Mouse (Mus musculus) midbrain, embryonic 13.5 days (tissue): ENCODE results near the gene Trim27. TPM values are rescaled to one million over a fixed set of nuclear protein-coding genes. Genes with fewer than 3 reads are reported as not detected.

ENCODE experiments used
- ATAC-seq: fragments of 200-750 bp; cut with Nextera tagmentation; 2 replicates; pipeline ENCODE4 v1.8.0; 2017; ENCODE audit warnings: mild to moderate bottlenecking, moderate TSS enrichment, moderate library complexity
- H3K27ac ChIP-seq: fragments of 300-500 bp; sonication (generic); 2 replicates; pipeline ENCODE4 v1.5.1; 2015; ENCODE audit warnings: inconsistent platforms, mild to moderate bottlenecking, moderate library complexity
- H3K27me3 ChIP-seq: fragments of 300-500 bp; sonication (generic); 2 replicates; pipeline ENCODE4 v1.6.1; 2015; ENCODE audit warnings: mild to moderate bottlenecking, inconsistent platforms
- H3K36me3 ChIP-seq: fragments of 300-500 bp; sonication (generic); 2 replicates; pipeline ENCODE4 v1.6.1; 2015; ENCODE audit warnings: mild to moderate bottlenecking, inconsistent platforms
- H3K4me1 ChIP-seq: fragments of 300-500 bp; sonication (generic); replicated peaks from 2 replicates; pipeline ENCODE4 v1.6.1; 2015; ENCODE audit warnings: inconsistent platforms
- H3K4me2 ChIP-seq: fragments of 300-500 bp; sonication (generic); replicated peaks from 2 replicates; pipeline ENCODE4 v1.6.1; 2015; ENCODE audit warnings: moderate library complexity, mild to moderate bottlenecking, inconsistent platforms
- H3K4me3 ChIP-seq: fragments of 300-500 bp; sonication (generic); replicated peaks from 2 replicates; pipeline ENCODE4 v1.5.1; 2015; ENCODE audit warnings: mild to moderate bottlenecking, inconsistent platforms
- H3K9ac ChIP-seq: fragments of 300-500 bp; sonication (generic); replicated peaks from 2 replicates; pipeline ENCODE4 v1.6.1; 2015; ENCODE audit warnings: mild to moderate bottlenecking, inconsistent platforms
- H3K9me3 ChIP-seq: fragments of 300-500 bp; sonication (generic); 2 replicates; pipeline ENCODE4 v1.6.1; 2016; ENCODE audit warnings: mild to moderate bottlenecking, inconsistent platforms
- WGBS: fragments of 180-500 bp; shearing (Covaris S2); methylation state at CpG from one replicate; pipeline ENCODE4 v1.1.7; 2015; 5-methylcytosine and 5-hydroxymethylcytosine counted together
- polyA plus RNA-seq: library from polyadenylated mRNA; unstranded; fragments of >200 nt; fragmentation: Nextera tagmentation; extraction: Ambion mirVana; gene quantifications from 2 replicates; pipeline ENCODE4 v1.2.1, GENCODE M21; 2015

Gene Trim27
- polyA plus RNA-seq, 1 experiment from 2014 or later = 95.5 TPM

- Histone ChIP-seq H3K36me3 (no peaks in the 10 kb centered on the region), H3K27me3 (0 out of 2 replicates have a peak, but pooled peaks cover 7% of the 10 kb centered on the region), H3K9me3 (no peaks in the 10 kb centered on the region), H3K4me3 (peak overlapping the region; percentile 61), H3K4me1 (peaks cover 12% of the 10 kb centered on the region), H3K4me2 (peak overlapping the region; percentile 91), H3K27ac (no peak overlapping the region), H3K9ac (peak overlapping the region; percentile 42)
- peak; percentile 41 for ATAC-seq
- WGBS = 1% methylated on average over 27 of the region's 27 CpGs
Measured at GRCm38 (mm10) chr13:21166936-21167909, 12.0 kb upstream of the Trim27 start.

DNA sequence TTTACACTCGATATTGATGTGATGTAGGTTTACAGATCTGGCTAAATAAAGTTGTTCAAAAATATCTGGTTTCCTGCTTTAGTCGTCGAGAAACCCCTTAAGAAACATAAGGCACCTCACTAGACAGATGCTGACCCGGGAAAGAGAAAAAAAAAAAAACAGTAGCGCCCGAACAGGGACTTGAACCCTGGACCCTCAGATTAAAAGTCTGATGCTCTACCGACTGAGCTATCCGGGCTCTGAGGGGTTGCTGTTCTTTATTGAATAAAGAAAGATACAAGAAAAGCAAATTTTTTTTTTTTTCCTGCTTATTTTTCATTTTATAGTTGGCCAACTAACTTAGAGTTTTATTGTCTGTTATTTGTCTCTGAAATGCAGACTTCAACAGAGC, 11.3 kb upstream of the Trim27 start:
- H3K4me1 ChIP-seq = peaks cover 16% of the 10 kb centered on the region
- peak overlapping the region; percentile 58; the same call in 1 of the 2 replicates for H3K9ac ChIP-seq
- peak overlapping the region; percentile 91 for H3K4me2 ChIP-seq
- ATAC-seq = no peak
- no peaks in the 10 kb centered on the region for H3K9me3 ChIP-seq
- peak overlapping the region; percentile 61 for H3K4me3 ChIP-seq
- H3K36me3 ChIP-seq = no peaks in the 10 kb centered on the region
- H3K27me3 ChIP-seq = 0 out of 2 replicates have a peak, but pooled peaks cover 7% of the 10 kb centered on the region
- under 1% methylated on average over 8 of the region's 8 CpGs for WGBS
- H3K27ac ChIP-seq = no peak overlapping the region

DNA sequence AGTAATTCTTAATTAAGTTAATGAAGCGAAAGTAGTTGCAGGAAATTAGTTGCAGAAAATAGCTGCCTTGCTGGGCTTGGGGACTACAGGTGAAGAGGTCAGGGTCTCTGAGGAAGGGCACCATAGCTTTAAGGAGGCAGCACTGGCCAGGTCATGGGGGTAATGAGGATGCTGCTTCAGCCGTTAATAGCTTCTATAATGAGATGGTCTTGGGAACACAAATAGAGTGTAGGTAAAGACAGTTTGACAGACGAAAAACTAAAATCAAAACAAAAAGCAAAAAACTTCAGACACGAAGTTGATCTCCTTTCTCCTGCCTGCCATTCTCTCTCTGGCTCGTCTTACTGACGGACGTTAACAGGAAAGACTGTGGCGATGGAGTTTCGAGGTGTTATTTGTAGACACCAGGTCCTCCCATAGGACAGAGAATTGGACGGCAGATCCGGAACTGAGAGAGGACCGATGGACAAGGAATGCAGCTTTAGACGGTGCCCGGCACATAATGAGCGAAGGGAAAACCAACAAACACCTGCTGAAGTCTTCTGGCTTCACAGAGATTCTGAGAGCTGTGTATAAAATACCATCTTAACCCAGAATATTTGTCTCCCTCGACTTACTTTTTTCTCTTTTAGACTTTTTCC, 10.8 kb upstream of the Trim27 start:
- no peaks in the 10 kb centered on the region for H3K9me3 ChIP-seq
- peak overlapping the region; percentile 91 for H3K4me2 ChIP-seq
- no peak for ATAC-seq
- WGBS = under 1% methylated on average over 16 of the region's 16 CpGs
- H3K27ac ChIP-seq = no peak overlapping the region
- H3K4me3 ChIP-seq = peak overlapping the region; percentile 61
- H3K27me3 ChIP-seq = 0 out of 2 replicates have a peak, but pooled peaks cover 7% of the 10 kb centered on the region
- peak overlapping the region; percentile 58 for H3K9ac ChIP-seq
- peaks cover 22% of the 10 kb centered on the region for H3K4me1 ChIP-seq
- no peaks in the 10 kb centered on the region for H3K36me3 ChIP-seq

- no peaks in the 10 kb centered on the region for H3K9me3 ChIP-seq
- H3K9ac ChIP-seq = peak overlapping the region; percentile 58
- H3K36me3 ChIP-seq = no peaks in the 10 kb centered on the region
- H3K27me3 ChIP-seq = 0 out of 2 replicates have a peak, but pooled peaks cover 7% of the 10 kb centered on the region
- peak overlapping the region; percentile 61 for H3K4me3 ChIP-seq
- 5% methylated on average over 14 of the region's 14 CpGs for WGBS
- ATAC-seq = no peak
- peaks cover 22% of the 10 kb centered on the region for H3K4me1 ChIP-seq
- H3K27ac ChIP-seq = no peak overlapping the region
- H3K4me2 ChIP-seq = peak overlapping the region; percentile 91
Measured at GRCm38 (mm10) chr13:21169121-21169656, 10.1 kb upstream of the Trim27 start.

DNA sequence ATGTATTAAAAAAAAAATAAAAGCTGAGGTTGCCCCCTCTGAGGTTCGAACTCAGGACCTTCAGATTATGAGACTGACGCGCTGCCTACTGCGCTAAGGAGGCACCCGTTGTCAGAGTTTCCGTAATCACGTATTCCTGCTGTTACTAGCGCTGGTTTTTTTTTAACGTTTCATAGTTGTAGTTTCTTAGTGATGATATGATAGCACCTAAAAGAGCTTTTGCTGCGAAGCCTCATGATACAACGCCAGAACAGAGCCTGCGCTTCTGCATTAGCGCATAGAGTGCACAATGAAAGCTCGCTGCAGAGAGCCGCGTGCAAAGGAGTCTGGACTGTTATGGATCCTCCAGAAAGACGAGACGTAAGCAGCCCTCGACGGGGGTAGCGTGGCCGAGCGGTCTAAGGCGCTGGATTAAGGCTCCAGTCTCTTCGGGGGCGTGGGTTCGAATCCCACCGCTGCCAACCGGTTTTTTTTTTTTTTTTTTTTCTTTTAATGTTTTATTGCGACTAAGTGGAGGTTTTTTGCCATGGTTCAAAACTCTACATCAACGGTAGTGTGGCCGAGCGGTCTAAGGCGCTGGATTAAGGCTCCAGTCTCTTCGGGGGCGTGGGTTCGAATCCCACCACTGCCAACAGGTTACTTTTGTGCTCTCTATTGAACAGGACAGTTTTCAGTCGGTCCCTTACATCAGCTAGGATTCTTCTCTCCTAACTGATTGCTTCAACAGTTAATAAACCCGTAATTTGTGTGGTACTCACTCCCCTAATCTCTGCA, 9.4 kb upstream of the Trim27 start:
- H3K9ac ChIP-seq = no peak overlapping the region
- H3K27me3 ChIP-seq = peaks cover 14% of the 10 kb centered on the region
- WGBS = under 1% methylated on average over 39 of the region's 39 CpGs
- peaks cover 22% of the 10 kb centered on the region for H3K4me1 ChIP-seq
- peak; percentile 86 for ATAC-seq
- H3K4me3 ChIP-seq = peak overlapping the region; percentile 61
- H3K9me3 ChIP-seq = no peaks in the 10 kb centered on the region
- peak overlapping the region; percentile 91 for H3K4me2 ChIP-seq
- 0 out of 2 replicates have a peak overlapping the region, but pooled peaks have one; percentile 36 for H3K27ac ChIP-seq
- no peaks in the 10 kb centered on the region for H3K36me3 ChIP-seq

DNA sequence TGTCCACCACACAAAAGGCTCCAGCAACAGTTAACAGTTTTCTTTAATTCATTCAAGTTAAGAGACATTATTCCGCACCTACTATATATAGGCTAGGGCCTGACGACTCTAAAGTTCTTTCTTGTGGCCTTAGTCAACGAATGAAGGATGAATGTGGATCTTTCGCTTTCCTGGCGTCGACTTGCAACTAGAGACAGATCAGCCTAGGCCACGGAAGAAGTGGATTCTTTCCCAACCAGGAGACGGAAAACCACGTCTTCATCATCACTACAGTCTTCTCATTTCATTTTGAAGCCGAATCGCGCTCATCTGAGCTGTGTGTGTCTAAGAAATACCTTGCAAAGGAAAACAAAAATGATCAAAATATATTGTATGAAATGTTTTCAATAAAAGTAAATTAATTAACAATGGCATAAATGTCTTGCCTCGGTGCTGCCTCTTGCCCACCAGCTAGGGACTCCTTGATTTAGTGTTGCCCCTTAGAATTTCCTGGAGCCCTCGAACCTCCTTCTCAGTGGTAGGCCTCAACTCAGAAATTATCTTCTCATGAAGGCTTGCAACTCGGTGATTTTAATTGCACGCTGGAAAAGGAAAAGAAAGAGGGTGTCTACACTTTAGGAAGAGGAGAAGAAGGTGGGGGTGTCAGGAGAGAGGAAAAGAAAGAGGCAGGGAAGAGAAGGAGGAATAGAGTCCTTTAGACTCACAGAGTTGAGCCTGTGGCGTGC, 8.7 kb upstream of the Trim27 start:
- Histone ChIP-seq H3K4me2 (peak overlapping the region; percentile 91), H3K27me3 (peaks cover 11% of the 10 kb centered on the region), H3K9ac (peak overlapping the region; percentile 43), H3K36me3 (no peaks in the 10 kb centered on the region), H3K4me3 (peak overlapping the region; percentile 61), H3K9me3 (no peaks in the 10 kb centered on the region), H3K4me1 (peaks cover 22% of the 10 kb centered on the region), H3K27ac (no peak overlapping the region)
- ATAC-seq = no peak
- WGBS = 36% methylated on average over 17 of the region's 17 CpGs

GRCm38 (mm10) chr13:21171156-21171530, 8.1 kb upstream of the Trim27 start:
- Histone ChIP-seq H3K4me2 (peak overlapping the region; percentile 91), H3K27ac (no peak overlapping the region), H3K4me1 (peaks cover 22% of the 10 kb centered on the region), H3K9ac (peak overlapping the region; percentile 43), H3K4me3 (peak overlapping the region; percentile 61), H3K36me3 (no peaks in the 10 kb centered on the region), H3K9me3 (no peaks in the 10 kb centered on the region), H3K27me3 (peaks cover 6% of the 10 kb centered on the region)
- 8% methylated on average over 15 of the region's 15 CpGs for WGBS
- no peak for ATAC-seq

DNA sequence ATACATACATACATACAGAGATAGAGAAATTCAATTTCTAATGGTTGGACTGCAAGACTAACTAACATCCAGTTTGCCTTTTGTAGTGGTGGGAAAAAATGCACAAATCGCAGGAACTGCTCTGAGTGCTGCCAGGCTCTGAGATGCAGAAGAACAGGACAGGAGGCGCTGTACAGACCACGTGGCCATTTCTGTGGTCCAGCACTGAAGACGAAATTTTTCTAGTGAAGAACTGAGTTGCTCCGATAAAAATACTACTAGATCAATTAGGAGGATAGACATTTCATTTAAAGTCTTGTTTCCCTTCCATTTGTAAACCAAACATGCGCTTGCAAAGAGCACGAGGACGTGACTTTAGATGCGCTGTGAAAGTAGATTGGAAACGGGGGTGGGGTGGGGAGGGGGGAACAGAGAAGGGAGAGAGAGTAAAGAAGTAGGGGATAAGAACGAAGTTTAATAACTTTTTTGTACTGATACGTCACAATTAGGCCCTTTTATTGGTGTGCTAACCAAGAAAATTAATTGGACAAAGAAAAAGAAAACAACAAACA, 7.6 kb upstream of the Trim27 start:
- under 1% methylated on average over 12 of the region's 12 CpGs for WGBS
- H3K4me2 ChIP-seq = peak overlapping the region; percentile 91
- no peaks in the 10 kb centered on the region for H3K36me3 ChIP-seq
- H3K4me3 ChIP-seq = peak overlapping the region; percentile 61
- peak overlapping the region; percentile 29 for H3K9ac ChIP-seq
- peaks cover 6% of the 10 kb centered on the region for H3K27me3 ChIP-seq
- 0 out of 2 replicates have a peak, but pooled peaks have one; percentile 24 for ATAC-seq
- H3K4me1 ChIP-seq = peaks cover 22% of the 10 kb centered on the region
- H3K9me3 ChIP-seq = no peaks in the 10 kb centered on the region
- H3K27ac ChIP-seq = no peak overlapping the region

DNA sequence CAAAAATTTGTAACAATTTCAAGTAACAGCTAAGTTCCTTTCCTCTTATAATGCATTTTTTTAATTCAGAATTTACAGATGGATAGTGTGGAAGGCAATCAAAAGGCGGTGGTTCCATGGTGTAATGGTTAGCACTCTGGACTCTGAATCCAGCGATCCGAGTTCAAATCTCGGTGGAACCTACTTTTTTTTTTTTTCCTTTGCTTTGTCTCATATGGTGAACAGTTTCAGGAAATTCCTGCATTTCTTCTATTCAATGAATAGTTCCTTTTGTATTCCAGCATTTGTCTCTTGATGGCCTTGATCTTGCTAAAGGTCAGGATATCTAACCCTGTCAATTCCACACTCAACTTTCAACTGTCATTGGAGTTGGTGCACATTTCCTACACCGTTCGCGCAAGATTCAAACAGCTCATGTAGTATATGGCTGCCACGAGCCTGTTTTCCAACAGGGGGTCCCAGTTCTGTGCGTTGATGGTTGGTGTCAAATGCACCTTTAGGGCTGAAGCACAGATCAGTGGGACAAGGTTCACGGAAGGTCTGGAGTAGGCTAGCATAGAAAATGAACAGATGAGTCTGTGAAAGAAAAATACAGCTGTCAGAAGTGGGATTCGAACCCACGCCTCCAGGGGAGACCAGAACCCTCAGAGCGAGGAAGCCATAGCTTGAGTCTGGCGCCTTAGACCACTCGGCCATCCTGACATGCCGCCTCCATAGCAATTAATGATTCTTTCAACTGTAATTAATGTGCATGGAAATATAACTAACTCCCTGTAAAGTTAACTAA, 6.8 kb upstream of the Trim27 start:
- H3K27me3 ChIP-seq = peaks cover 6% of the 10 kb centered on the region
- H3K4me1 ChIP-seq = peaks cover 22% of the 10 kb centered on the region
- H3K36me3 ChIP-seq = no peaks in the 10 kb centered on the region
- peak overlapping the region; percentile 61 for H3K4me3 ChIP-seq
- peak; percentile 40 for ATAC-seq
- 0 out of 2 replicates have a peak overlapping the region, but pooled peaks have one; percentile 16 for H3K9ac ChIP-seq
- under 1% methylated on average over 16 of the region's 16 CpGs for WGBS
- no peaks in the 10 kb centered on the region for H3K9me3 ChIP-seq
- peak overlapping the region; percentile 91 for H3K4me2 ChIP-seq
- H3K27ac ChIP-seq = no peak overlapping the region

- no peak for ATAC-seq
- Histone ChIP-seq H3K9ac (no peak overlapping the region), H3K27me3 (peaks cover 6% of the 10 kb centered on the region)
Measured at GRCm38 (mm10) chr13:21173072-21173471, 6.2 kb upstream of the Trim27 start.

More at GRCm38 (mm10) chr13:21173072-21173471, 6.2 kb upstream of the Trim27 start:
- 1% methylated on average over 11 of the region's 11 CpGs for WGBS
- Histone ChIP-seq H3K27ac (0 out of 2 replicates have a peak overlapping the region, but pooled peaks have one; percentile 30), H3K36me3 (no peaks in the 10 kb centered on the region), H3K4me3 (peak overlapping the region; percentile 38), H3K4me1 (peaks cover 22% of the 10 kb centered on the region), H3K9me3 (no peaks in the 10 kb centered on the region), H3K4me2 (peak overlapping the region; percentile 91)
